Mouse (Mus musculus): Measurements from ENCODE around the gene Gm21970.

- TF ChIP-seq POLR2A (IDR thresholded peaks at IDR 0.05; ENCODE audit: low read depth, low read length) = no peak
- TF ChIP-seq CTCF (IDR thresholded peaks at IDR 0.05; ENCODE audit: extremely low read depth, insufficient read depth, insufficient read length, insufficient replicate concordance) = no peak
These were observed 4.4 kb upstream of the Gm21970 start for GRCm38 (mm10) chr16:91387121-91387486.
